Mouse (Mus musculus) heart, postnatal 0 days (tissue): Measurements from ENCODE around the gene Mrnip. TPM values are rescaled to one million over a fixed set of nuclear protein-coding genes. Genes with fewer than 3 reads are reported as not detected.

Source experiments
- ATAC-seq: fragments of 200-750 bp; cut with Nextera tagmentation; 2 replicates; pipeline ENCODE4 v1.8.0; 2017; ENCODE audit warnings: low read depth, moderate number of reproducible peaks, moderate library complexity; ENCODE audit not compliant: insufficient read depth
- DNase-seq: peaks from one replicate; pipeline ENCODE4 v3.0.0-alpha.2; 2016; ENCODE audit warnings: low spot score
- H3K27ac ChIP-seq: fragments of 300-500 bp; sonication (generic); 2 replicates; pipeline ENCODE4 v1.5.1; 2014; ENCODE audit warnings: low read depth, mild to moderate bottlenecking
- H3K27me3 ChIP-seq: fragments of 300-500 bp; sonication (generic); 2 replicates; pipeline ENCODE4 v1.6.1; 2014; ENCODE audit warnings: low read length, mixed read lengths; ENCODE audit not compliant: control insufficient read depth, insufficient read depth
- H3K36me3 ChIP-seq: fragments of 300-500 bp; sonication (generic); replicated peaks from 2 replicates; pipeline ENCODE4 v1.6.1; 2014; ENCODE audit warnings: low read length, mixed read lengths; ENCODE audit not compliant: control insufficient read depth, insufficient read depth
- H3K4me1 ChIP-seq: fragments of 300-500 bp; sonication (generic); 2 replicates; pipeline ENCODE4 v1.6.1; 2014; ENCODE audit warnings: antibody characterized with exemption; ENCODE audit not compliant: control insufficient read depth, insufficient read depth
- H3K4me2 ChIP-seq: fragments of 300-500 bp; sonication (generic); 2 replicates; pipeline ENCODE4 v1.6.1; 2014; ENCODE audit warnings: low read depth, mild to moderate bottlenecking, low read length, moderate library complexity
- H3K4me3 ChIP-seq: fragments of 300-500 bp; sonication (generic); 2 replicates; pipeline ENCODE4 v1.5.1; 2014; ENCODE audit warnings: low read depth, low read length
- H3K9ac ChIP-seq: fragments of 300-500 bp; sonication (generic); replicated peaks from 2 replicates; pipeline ENCODE4 v1.6.1; 2014; ENCODE audit warnings: low read depth, low read length, mixed read lengths
- H3K9me3 ChIP-seq: fragments of 300-500 bp; sonication (generic); replicated peaks from 2 replicates; pipeline ENCODE4 v1.6.1; 2016; ENCODE audit warnings: low read length; ENCODE audit not compliant: control insufficient read depth
- CTCF ChIP-seq: IDR thresholded peaks from 2 replicates; pipeline ENCODE4 v1.5.1; 2016; ENCODE audit warnings: antibody characterized with exemption, control low read depth, low read depth
- EP300 ChIP-seq: IDR thresholded peaks from 2 replicates; pipeline ENCODE4 v1.6.1; 2016; ENCODE audit warnings: antibody characterized with exemption, low read depth
- WGBS: fragments of 180-500 bp; shearing (Covaris S2); extraction: QIAGEN DNeasy Blood & Tissue Kit; methylation state at CpG from one replicate; pipeline ENCODE4 v1.1.7; 2014; 5-methylcytosine and 5-hydroxymethylcytosine counted together
- microRNA-seq: library from miRNA; unstranded; fragments of <30 nt; microRNA quantifications from one replicate; pipeline ENCODE4, GENCODE M21; 2016
- polyA plus RNA-seq: library from polyadenylated mRNA; unstranded; fragments of >200 nt; fragmentation: Nextera tagmentation; extraction: Ambion mirVana; gene quantifications from 2 replicates; pipeline ENCODE4 v1.2.1, GENCODE M21; 2015
- total RNA-seq: library from RNA; depleted of rRNA; stranded (reverse); fragments of >200 nt; gene quantifications from 2 replicates; pipeline ENCODE4 v1.2.3, GENCODE M21; 2014; ENCODE audit warnings: low replicate concordance; rRNA removed

Gene Mrnip
- total and polyA plus RNA-seq, 2 experiments from 2014 or later = 7.9 to 18.6 TPM

DNA sequence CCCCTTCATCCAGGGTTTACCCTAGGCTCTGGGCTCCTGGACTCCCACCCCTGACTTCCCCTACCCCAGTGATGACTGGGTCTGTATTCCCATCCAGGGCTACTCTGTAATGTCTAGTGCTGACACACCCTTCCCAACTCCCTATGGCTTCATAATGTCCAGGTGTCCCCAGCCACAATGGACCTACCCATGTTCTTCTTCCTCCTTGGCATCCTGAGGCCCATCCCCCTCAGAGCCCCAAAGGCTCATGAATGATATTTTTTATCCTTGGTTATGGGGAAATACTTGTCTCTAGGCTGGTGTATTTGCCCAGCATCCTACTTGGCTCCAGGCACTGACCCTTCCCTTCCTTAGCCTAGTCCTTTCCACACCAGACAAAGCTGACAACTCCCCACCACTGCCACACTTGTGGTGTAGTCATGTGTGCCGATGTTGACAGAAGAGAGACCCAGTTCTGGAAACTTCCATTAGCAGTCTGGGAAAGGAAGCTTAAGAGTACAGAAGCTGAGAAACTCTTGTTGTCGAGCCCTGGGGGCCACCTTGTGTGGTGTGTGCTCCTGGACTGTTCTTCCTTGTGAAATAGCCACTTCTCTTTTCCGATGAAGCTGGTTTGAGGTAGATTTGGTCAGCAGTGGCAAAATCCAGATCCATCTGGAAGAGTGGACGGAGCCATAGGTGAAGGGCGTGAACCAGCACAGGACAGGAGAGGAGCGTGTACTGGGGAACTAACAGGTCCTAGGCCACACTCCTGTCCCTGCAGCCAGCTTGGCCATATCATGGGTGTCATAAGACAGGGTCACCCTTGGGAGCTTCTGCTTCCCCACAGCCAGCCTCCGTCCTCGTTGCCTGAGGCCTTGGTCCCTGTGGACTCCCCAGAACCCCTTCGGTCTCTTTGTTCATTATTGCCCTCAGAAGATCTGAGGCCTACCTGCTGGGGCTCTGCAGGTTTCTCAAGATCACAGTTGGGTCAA lies 64.9 kb downstream of the Mrnip start:
- 87% methylated on average over 9 of the region's 9 CpGs for WGBS
- peaks cover 12% of the 10 kb centered on the region for H3K4me1 ChIP-seq
- TF ChIP-seq EP300 (no peak), CTCF (no peak)
- no peak overlapping the region for H3K27ac ChIP-seq
- H3K4me3 ChIP-seq = no peak overlapping the region
- H3K4me2 ChIP-seq = no peak overlapping the region
- H3K36me3 ChIP-seq = peaks cover 6% of the 10 kb centered on the region
- no peaks in the 10 kb centered on the region for H3K9me3 ChIP-seq
- H3K9ac ChIP-seq = no peak overlapping the region
- ATAC-seq (no peak), DNase-seq (no peak)
- peaks cover 12% of the 10 kb centered on the region for H3K27me3 ChIP-seq

DNA sequence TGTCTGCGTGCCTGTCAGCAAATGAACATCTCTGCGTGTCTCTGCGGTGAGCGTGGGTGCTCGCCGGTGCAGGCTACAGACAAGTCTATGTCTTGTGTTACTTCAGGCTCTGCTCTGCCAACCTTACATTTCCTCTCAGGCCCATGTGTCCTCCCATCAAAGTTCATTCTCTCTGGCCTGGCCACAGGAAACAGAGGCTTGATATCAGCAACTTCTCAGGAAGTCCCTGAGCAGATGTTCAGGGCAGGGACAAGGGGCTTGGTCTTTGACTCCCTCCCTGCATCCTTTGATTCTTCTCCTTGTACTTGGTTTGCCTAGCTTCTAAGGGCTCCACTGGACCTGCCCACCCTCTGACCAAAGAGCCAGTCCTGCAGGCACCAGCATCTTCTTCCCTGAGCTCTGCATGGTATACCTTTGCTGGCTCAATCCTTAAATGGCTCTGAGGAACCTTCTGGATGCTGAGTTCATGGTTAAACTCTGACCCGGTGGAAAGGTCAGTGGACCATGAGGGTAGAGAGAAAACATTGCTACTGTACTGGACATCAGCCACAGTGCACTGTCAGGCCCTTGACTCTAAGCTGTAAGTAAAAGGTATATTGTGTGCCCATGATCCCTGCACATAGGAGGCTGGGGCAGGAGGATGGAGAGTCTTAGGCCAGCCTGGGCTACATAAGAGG lies 66.1 kb downstream of the Mrnip start:
- H3K9ac ChIP-seq = no peak overlapping the region
- TF ChIP-seq EP300 (no peak), CTCF (no peak)
- no peak overlapping the region for H3K27ac ChIP-seq
- H3K9me3 ChIP-seq = no peaks in the 10 kb centered on the region
- H3K4me3 ChIP-seq = no peak overlapping the region
- no peaks in the 10 kb centered on the region for H3K36me3 ChIP-seq
- ATAC-seq (peak; percentile 7; the same call in 1 of the 2 replicates), DNase-seq (no peak)
- WGBS = 78% methylated on average over 7 of the region's 7 CpGs
- no peak overlapping the region for H3K4me2 ChIP-seq
- H3K27me3 ChIP-seq = peaks cover 12% of the 10 kb centered on the region
- peaks cover 12% of the 10 kb centered on the region for H3K4me1 ChIP-seq

DNA sequence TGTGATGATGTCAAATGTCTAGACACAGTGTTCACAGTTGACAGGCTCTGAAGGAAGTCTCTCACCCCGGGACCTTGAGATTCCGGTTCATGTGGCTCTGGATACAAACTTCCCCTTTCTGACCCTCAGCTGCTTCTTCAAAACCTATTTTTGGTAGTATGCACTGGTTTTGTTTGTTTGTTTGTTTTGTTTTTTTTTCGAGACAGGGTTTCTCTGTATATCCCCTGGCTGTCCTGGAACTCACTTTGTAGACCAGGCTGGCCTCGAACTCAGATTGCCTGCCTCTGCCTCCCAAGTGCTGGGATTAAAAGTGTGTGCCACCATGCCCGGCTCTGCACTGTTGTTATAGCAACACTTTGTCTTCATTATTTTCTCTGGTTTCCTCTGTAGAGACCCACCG lies 69.7 kb downstream of the Mrnip start:
- Histone ChIP-seq H3K27me3 (no peaks in the 10 kb centered on the region), H3K4me2 (no peak overlapping the region)
- 64% methylated on average over 6 of the region's 6 CpGs for WGBS

DNA sequence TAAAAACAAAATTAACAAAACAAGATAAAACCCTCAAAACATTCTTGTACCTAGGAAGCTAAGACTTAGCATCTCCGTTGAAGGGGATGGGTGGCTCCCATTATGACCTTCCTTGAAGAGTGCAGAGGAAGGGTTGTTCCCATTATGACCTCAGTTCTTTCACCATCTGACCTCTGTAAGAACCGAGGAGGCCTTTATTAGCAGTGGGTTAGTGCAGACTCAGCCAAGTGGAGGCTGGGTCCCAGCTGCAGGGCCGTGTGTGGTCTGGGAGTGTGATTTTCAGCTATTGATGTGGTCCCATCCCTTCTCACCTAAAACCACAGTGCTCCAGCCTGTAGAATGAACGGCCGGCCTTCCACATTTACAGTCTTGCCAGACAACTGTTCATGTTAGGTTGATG lies 71.0 kb downstream of the Mrnip start:
- WGBS = 76% methylated on average over 5 of the region's 5 CpGs
- Histone ChIP-seq H3K4me1 (no peaks in the 10 kb centered on the region), H3K9me3 (no peaks in the 10 kb centered on the region), H3K27ac (no peak overlapping the region), H3K9ac (no peak overlapping the region), H3K36me3 (no peaks in the 10 kb centered on the region), H3K27me3 (no peaks in the 10 kb centered on the region), H3K4me2 (no peak overlapping the region), H3K4me3 (no peak overlapping the region)
- ATAC-seq (no peak), DNase-seq (no peak)
- TF ChIP-seq CTCF = no peak
- no peak for TF ChIP-seq EP300

More for the DNA sequence above, 69.7 kb downstream of the Mrnip start:
- no peak for ATAC-seq
- H3K4me1 ChIP-seq = no peaks in the 10 kb centered on the region
- no peak overlapping the region for H3K27ac ChIP-seq
- no peak for TF ChIP-seq EP300
- TF ChIP-seq CTCF = no peak
- no peaks in the 10 kb centered on the region for H3K36me3 ChIP-seq
- H3K4me3 ChIP-seq = no peak overlapping the region
- H3K9me3 ChIP-seq = no peaks in the 10 kb centered on the region
- no peak overlapping the region for H3K9ac ChIP-seq
- no peak for DNase-seq

DNA sequence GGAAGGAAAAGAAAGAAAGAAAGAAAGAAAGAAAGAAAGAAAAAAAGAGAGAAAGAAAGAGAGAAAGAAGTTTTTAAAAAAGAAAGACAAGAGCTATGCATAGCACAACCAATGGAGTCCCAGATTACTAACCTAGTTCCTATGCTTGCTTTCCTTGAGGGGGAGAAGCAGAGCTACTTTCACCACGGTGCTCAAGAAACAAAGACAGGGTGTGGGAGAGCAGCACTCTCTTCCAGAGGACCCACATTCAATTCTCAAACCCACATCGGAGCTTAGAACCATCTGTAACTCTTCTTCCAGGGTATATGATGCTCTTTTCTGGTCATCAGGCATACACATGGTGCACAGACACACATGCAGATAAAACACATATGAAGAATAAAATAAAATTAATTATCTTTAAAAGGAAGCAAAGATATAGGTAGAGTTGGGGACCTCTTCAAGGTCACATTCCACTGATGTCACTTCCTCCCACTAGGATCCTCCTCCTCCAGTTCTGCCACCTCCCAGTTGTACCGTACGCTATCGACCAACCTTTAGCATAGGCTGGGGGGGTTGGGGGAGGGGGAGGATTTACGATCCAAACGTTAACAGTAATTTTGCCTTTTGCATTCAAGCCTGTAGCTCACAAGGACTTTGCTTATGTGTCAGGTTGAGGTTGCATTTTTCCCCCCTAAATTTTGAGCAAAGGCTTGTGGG lies 74.4 kb downstream of the Mrnip start:
- Histone ChIP-seq H3K27me3 (no peaks in the 10 kb centered on the region), H3K4me2 (no peak overlapping the region), H3K4me1 (no peaks in the 10 kb centered on the region), H3K36me3 (no peaks in the 10 kb centered on the region), H3K27ac (no peak overlapping the region), H3K4me3 (no peak overlapping the region), H3K9me3 (no peaks in the 10 kb centered on the region), H3K9ac (no peak overlapping the region)
- ATAC-seq (no peak), DNase-seq (no peak)
- TF ChIP-seq CTCF (no peak), EP300 (no peak)
- 68% methylated on average over 7 of the region's 7 CpGs for WGBS

Small RNA genes within 50 kb of the gene (microRNA-seq; reads per million reads assigned to microRNA genes)
- 0.71 reads per million for gene Mir6919

Other genes with a start within 250 kb of the Mrnip start
- 32.7 and 47.6 TPM in 2 replicates for gene Rnf130, start 149.1 kb upstream of the Mrnip start, total RNA-seq
- gene Rnf130, start 149.1 kb upstream of the Mrnip start, polyA plus RNA-seq = 42.3 and 46.1 TPM in 2 replicates
- 37.6 and 49.0 TPM in 2 replicates for gene Tbc1d9b, start 43.0 kb upstream of the Mrnip start, total RNA-seq
- gene Tbc1d9b, start 43.0 kb upstream of the Mrnip start, polyA plus RNA-seq = 18.2 and 18.4 TPM in 2 replicates
- gene Sqstm1, start 36.4 kb downstream of the Mrnip start, total RNA-seq = 236 and 249 TPM in 2 replicates
- gene Sqstm1, start 36.4 kb downstream of the Mrnip start, polyA plus RNA-seq = 244 and 267 TPM in 2 replicates
- 69.2 and 90.6 TPM in 2 replicates for gene Mgat4b, start 36.4 kb downstream of the Mrnip start, total RNA-seq
- 39.4 and 39.6 TPM in 2 replicates for gene Mgat4b, start 36.4 kb downstream of the Mrnip start, polyA plus RNA-seq
- 5.1 TPM in 1 of 2 replicates, not detected in the other for gene Ltc4s, start 64.2 kb downstream of the Mrnip start, total RNA-seq
- 2.2 TPM in 2 replicates for gene Ltc4s, start 64.2 kb downstream of the Mrnip start, polyA plus RNA-seq
- gene Maml1, start 117.9 kb downstream of the Mrnip start, total RNA-seq = 10.4 and 18.2 TPM in 2 replicates
- gene Maml1, start 117.9 kb downstream of the Mrnip start, polyA plus RNA-seq = 1.9 and 2.2 TPM in 2 replicates
- gene Canx, start 151.2 kb downstream of the Mrnip start, total RNA-seq = 120 and 167 TPM in 2 replicates
- 159 and 168 TPM in 2 replicates for gene Canx, start 151.2 kb downstream of the Mrnip start, polyA plus RNA-seq
- not detected in 2 replicates for gene Cby3, start 180.0 kb downstream of the Mrnip start, total RNA-seq
- gene Cby3, start 180.0 kb downstream of the Mrnip start, polyA plus RNA-seq = 0.18 TPM in 1 of 2 replicates, not detected in the other
- 75.1 and 76.4 TPM in 2 replicates for gene Hnrnph1, start 202.5 kb downstream of the Mrnip start, total RNA-seq
- 106 and 117 TPM in 2 replicates for gene Hnrnph1, start 202.5 kb downstream of the Mrnip start, polyA plus RNA-seq